Mouse (Mus musculus) gastrocnemius, adult 2 months (tissue): ENCODE measurements at regions not wholly inside any gene's neighbourhood (a gene's known extent, or its start where the extent isn't known, plus 50 kb on each side); places are given as distances from the start of the nearest gene placed in this dataset.
A peak's percentile ranks its signal among the peaks of the same experiment; 100 is the strongest.

Source experiments
- DNase-seq: peaks from one replicate; pipeline ENCODE4 v3.0.0; 2022
- H3K27ac ChIP-seq: fragments of 200-600 bp; 2 replicates; pipeline ENCODE4 v1.8.1; 2022; ENCODE audit warnings: mild to moderate bottlenecking
- H3K4me3 ChIP-seq: fragments of 200-600 bp; 2 replicates; pipeline ENCODE4 v1.8.1; 2022; ENCODE audit warnings: mild to moderate bottlenecking, moderate library complexity
- CTCF ChIP-seq: fragments of 200-600 bp; IDR thresholded peaks from 2 replicates; pipeline ENCODE4 v1.8.1; 2022; ENCODE audit warnings: antibody characterized with exemption, mild to moderate bottlenecking, moderate library complexity
- intact Hi-C: fragments of 180-260 bp; cut with DNase I; formaldehyde crosslinking; loops from one replicate; pipeline ENCODE4 v1.15.1; 2025

- intact Hi-C loops, result no loop called here
- Histone ChIP-seq H3K27ac (no peak overlapping the region), H3K4me3 (no peak overlapping the region)
- no peak for DNase-seq
- TF ChIP-seq CTCF, result no peak
These were observed 445.7 kb downstream of the Irx1 start for GRCm38 (mm10) chr13:71517776-71518175.

GRCm38 (mm10) chr13:71513204-71513603 is 450.3 kb downstream of the Irx1 start:
- intact Hi-C loops, result no loop called here
- Histone ChIP-seq H3K4me3 (no peak overlapping the region), H3K27ac (no peak overlapping the region)
- TF ChIP-seq CTCF, result no peak
- no peak for DNase-seq

- no peak for TF ChIP-seq CTCF
- intact Hi-C loops, result no loop called here
- H3K27ac ChIP-seq, result no peak overlapping the region
- no peak overlapping the region for H3K4me3 ChIP-seq
- DNase-seq, result no peak
These were observed 455.5 kb downstream of the Irx1 start for GRCm38 (mm10) chr13:71507956-71508401.

- no peak overlapping the region for H3K4me3 ChIP-seq
- intact Hi-C loops, result no loop called here
- H3K27ac ChIP-seq, result no peak overlapping the region
- no peak for DNase-seq
- no peak for TF ChIP-seq CTCF
These were observed 456.0 kb downstream of the Irx1 start for GRCm38 (mm10) chr13:71507421-71507931.

GRCm38 (mm10) chr13:71506777-71507176 is 456.7 kb downstream of the Irx1 start:
- intact Hi-C loops, result no loop called here
- no peak for TF ChIP-seq CTCF
- Histone ChIP-seq H3K27ac (no peak overlapping the region), H3K4me3 (no peak overlapping the region)
- no peak for DNase-seq

- H3K27ac ChIP-seq, result no peak overlapping the region
- intact Hi-C loops, result no loop called here
- TF ChIP-seq CTCF, result no peak
- no peak for DNase-seq
- H3K4me3 ChIP-seq, result no peak overlapping the region
These were observed 473.8 kb downstream of the Irx1 start for GRCm38 (mm10) chr13:71489773-71490172.

- Histone ChIP-seq H3K27ac (no peak overlapping the region), H3K4me3 (no peak overlapping the region)
- intact Hi-C loops, result no loop called here
- no peak for DNase-seq
- no peak for TF ChIP-seq CTCF
These were observed 482.3 kb downstream of the Irx1 start for GRCm38 (mm10) chr13:71481205-71481604.

- no peak for DNase-seq
- intact Hi-C loops, result no loop called here
- Histone ChIP-seq H3K4me3 (no peak overlapping the region), H3K27ac (no peak overlapping the region)
- TF ChIP-seq CTCF, result no peak
These were observed 502.0 kb downstream of the Irx1 start for GRCm38 (mm10) chr13:71461552-71461951.

- no peak for TF ChIP-seq CTCF
- no peak overlapping the region for H3K27ac ChIP-seq
- no peak overlapping the region for H3K4me3 ChIP-seq
- DNase-seq, result no peak
- intact Hi-C loops, result no loop called here
These were observed 502.9 kb downstream of the Irx1 start for GRCm38 (mm10) chr13:71460607-71461006.

- TF ChIP-seq CTCF, result no peak
- Histone ChIP-seq H3K27ac (no peak overlapping the region), H3K4me3 (no peak overlapping the region)
- no peak for DNase-seq
- intact Hi-C loops, result no loop called here
These were observed 503.4 kb downstream of the Irx1 start for GRCm38 (mm10) chr13:71460097-71460496.

GRCm38 (mm10) chr13:71459022-71459536 is 504.4 kb downstream of the Irx1 start:
- no peak for TF ChIP-seq CTCF
- Histone ChIP-seq H3K27ac (no peak overlapping the region), H3K4me3 (no peak overlapping the region)
- intact Hi-C loops, result loop anchor here (10.0 kb wide), 1 partner anchor 496 kb away; no protein-coding TSS in a partner anchor
- DNase-seq, result no peak

- no peak; the same call in 1 of the 2 replicates for TF ChIP-seq CTCF
- intact Hi-C loops, result loop anchor here (10.0 kb wide), 1 partner anchor 497 kb away; no protein-coding TSS in a partner anchor
These were observed 505.2 kb downstream of the Irx1 start for GRCm38 (mm10) chr13:71458061-71458935.

GRCm38 (mm10) chr13:71457550-71457949 is 506.0 kb downstream of the Irx1 start:
- TF ChIP-seq CTCF, result no peak
- no peak for DNase-seq
- Histone ChIP-seq H3K4me3 (no peak overlapping the region), H3K27ac (no peak overlapping the region)
- intact Hi-C loops, result loop anchor here (10.0 kb wide), 1 partner anchor 497 kb away; no protein-coding TSS in a partner anchor

More at GRCm38 (mm10) chr13:71458061-71458935, 505.2 kb downstream of the Irx1 start:
- Histone ChIP-seq H3K27ac (no peak overlapping the region), H3K4me3 (peak overlapping the region; percentile 48)
- peak; percentile 58 for DNase-seq
